Mouse (Mus musculus): ENCODE results near the gene Bicdl2.

GRCm38 (mm10) chr17:23645894-23646293 lies 14.4 kb upstream of the Bicdl2 start:
- TF ChIP-seq CTCF (IDR thresholded peaks at IDR 0.05; ENCODE audit: low read depth, low read length) = no peak
- no peak for TF ChIP-seq POLR2AphosphoS5 (IDR thresholded peaks at IDR 0.05; ENCODE audit: insufficient replicate concordance, low read depth, low read length)
